Mouse (Mus musculus) kidney, embryonic 15.5 days (tissue): ENCODE measurements at regions not wholly inside any gene's neighbourhood (a gene's known extent, or its start where the extent isn't known, plus 50 kb on each side); places are given as distances from the start of the nearest gene placed in this dataset.

Experiments used
- ATAC-seq: fragments of 200-750 bp; cut with Nextera tagmentation; replicated peaks from 2 replicates; pipeline ENCODE4 v1.8.0; 2017; ENCODE audit warnings: moderate TSS enrichment; ENCODE audit not compliant: low FRiP score
- H3K27ac ChIP-seq: fragments of 300-500 bp; sonication (generic); 2 replicates; pipeline ENCODE4 v1.5.1; 2015; ENCODE audit warnings: mild to moderate bottlenecking, inconsistent platforms
- H3K27me3 ChIP-seq: fragments of 300-500 bp; sonication (generic); 2 replicates; pipeline ENCODE4 v1.6.1; 2015; ENCODE audit warnings: inconsistent platforms
- H3K36me3 ChIP-seq: fragments of 300-500 bp; sonication (generic); 2 replicates; pipeline ENCODE4 v1.6.1; 2015; ENCODE audit warnings: inconsistent platforms
- H3K4me1 ChIP-seq: fragments of 300-500 bp; sonication (generic); 2 replicates; pipeline ENCODE4 v1.6.1; 2015; ENCODE audit warnings: inconsistent platforms
- H3K4me2 ChIP-seq: fragments of 300-500 bp; sonication (generic); 2 replicates; pipeline ENCODE4 v1.6.1; 2015; ENCODE audit warnings: moderate library complexity, mild to moderate bottlenecking, inconsistent platforms
- H3K4me3 ChIP-seq: fragments of 300-500 bp; sonication (generic); replicated peaks from 2 replicates; pipeline ENCODE4 v1.5.1; 2015; ENCODE audit warnings: mild to moderate bottlenecking, inconsistent platforms
- H3K9ac ChIP-seq: fragments of 300-500 bp; sonication (generic); 2 replicates; pipeline ENCODE4 v1.6.1; 2015; ENCODE audit warnings: mild to moderate bottlenecking, inconsistent platforms
- H3K9me3 ChIP-seq: fragments of 300-500 bp; sonication (generic); replicated peaks from 2 replicates; pipeline ENCODE4 v1.6.1; 2016; ENCODE audit warnings: inconsistent platforms
- WGBS: fragments of 180-500 bp; shearing (Covaris S2); methylation state at CpG from one replicate; pipeline ENCODE4 v1.1.7; 2015; ENCODE audit warnings: mixed read lengths; 5-methylcytosine and 5-hydroxymethylcytosine counted together

- 83% methylated on average over 7 of the region's 7 CpGs for WGBS
- Histone ChIP-seq H3K27ac (no peak overlapping the region), H3K36me3 (no peaks in the 10 kb centered on the region)
Observed at GRCm38 (mm10) chr17:84009966-84010365, 162.2 kb upstream of the Haao start.

DNA sequence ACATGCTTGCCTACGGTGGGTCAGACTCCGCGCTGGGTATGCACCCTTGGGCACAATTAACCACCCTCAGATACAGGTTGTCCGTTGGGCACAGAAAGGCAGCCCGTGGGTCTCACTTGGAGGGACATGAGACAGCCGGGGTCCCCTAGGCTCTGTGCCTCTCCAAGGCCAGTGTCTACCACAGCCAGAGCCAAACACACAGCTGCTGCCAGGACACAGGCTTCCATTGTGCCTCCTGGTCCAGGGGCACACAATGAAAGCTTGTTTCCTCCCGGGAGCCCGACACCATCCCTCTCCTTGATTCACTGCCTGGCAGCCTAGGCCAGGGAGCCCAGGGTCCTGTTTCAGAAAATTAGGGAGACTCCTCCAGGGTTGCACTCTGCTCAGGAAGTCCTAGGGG lies 161.4 kb upstream of the Haao start:
- no peak overlapping the region for H3K9ac ChIP-seq
- peak overlapping the region; percentile 58 for H3K27ac ChIP-seq
- H3K4me1 ChIP-seq: peaks cover 28% of the 10 kb centered on the region
- H3K27me3 ChIP-seq: no peaks in the 10 kb centered on the region
- no peak overlapping the region for H3K4me2 ChIP-seq
- ATAC-seq: peak; percentile 29; the same call in 1 of the 2 replicates
- no peak overlapping the region for H3K4me3 ChIP-seq
- 74% methylated on average over 8 of the region's 8 CpGs for WGBS
- no peaks in the 10 kb centered on the region for H3K9me3 ChIP-seq
- no peaks in the 10 kb centered on the region for H3K36me3 ChIP-seq

More at GRCm38 (mm10) chr17:84009966-84010365, 162.2 kb upstream of the Haao start:
- H3K4me2 ChIP-seq: no peak overlapping the region
- no peak overlapping the region for H3K4me3 ChIP-seq
- peaks cover 27% of the 10 kb centered on the region for H3K4me1 ChIP-seq
- no peaks in the 10 kb centered on the region for H3K27me3 ChIP-seq
- no peak for ATAC-seq
- H3K9me3 ChIP-seq: no peaks in the 10 kb centered on the region
- H3K9ac ChIP-seq: no peak overlapping the region

DNA sequence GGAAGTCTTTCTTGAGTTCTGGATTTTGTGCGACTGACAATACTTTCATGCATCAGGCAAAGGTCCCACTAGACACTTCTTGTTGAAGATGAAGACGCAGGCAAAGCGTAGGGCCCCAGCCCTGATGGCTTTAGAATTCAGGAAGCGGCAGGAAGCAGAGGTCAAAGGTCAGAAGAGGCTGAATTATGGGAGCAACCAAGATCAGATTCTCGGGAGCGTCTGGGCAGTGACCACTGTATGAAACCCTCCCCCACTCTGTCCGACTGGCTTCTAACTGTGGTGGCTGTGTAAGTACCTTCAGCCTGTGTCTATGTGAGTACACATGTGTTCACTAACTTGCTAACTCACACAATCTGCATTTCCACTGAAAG lies 160.9 kb upstream of the Haao start:
- Histone ChIP-seq H3K36me3 (no peaks in the 10 kb centered on the region), H3K27me3 (no peaks in the 10 kb centered on the region), H3K4me3 (no peak overlapping the region), H3K9ac (no peak overlapping the region), H3K27ac (peak overlapping the region; percentile 58; the same call in 1 of the 2 replicates), H3K4me2 (no peak overlapping the region), H3K4me1 (peaks cover 31% of the 10 kb centered on the region), H3K9me3 (no peaks in the 10 kb centered on the region)
- no peak for ATAC-seq
- WGBS: 27% methylated on average over 7 of the region's 7 CpGs

DNA sequence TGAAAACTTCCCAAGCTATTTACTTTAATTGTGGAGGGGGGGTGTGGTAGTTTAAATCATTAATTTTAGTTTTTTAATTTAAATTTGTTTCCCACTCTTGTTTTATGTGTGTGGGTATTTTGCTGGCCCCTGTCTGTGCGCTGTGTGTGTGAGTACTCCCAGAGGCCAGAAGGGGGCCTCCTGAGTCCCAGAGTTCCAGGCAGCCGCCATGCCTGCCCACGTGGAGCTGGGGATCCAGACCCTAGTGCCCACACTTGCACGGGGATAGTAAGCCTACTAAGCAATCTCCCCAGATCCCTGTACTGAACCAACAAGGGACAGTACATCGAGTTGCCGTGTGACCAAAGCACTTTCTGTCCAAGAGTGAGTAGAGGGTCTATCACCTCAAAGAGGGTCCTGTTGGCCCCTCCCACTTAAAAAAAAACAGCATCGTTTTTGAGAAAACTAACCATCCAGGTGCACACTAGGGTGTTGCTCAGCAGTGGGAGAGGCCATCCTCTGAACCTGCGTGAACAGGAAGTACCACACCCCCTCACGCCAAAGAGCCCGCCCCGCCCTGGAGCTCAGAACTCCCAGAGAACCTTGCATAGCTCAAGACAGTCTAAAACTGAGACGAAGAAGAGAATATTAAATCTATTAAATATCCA lies 160.4 kb upstream of the Haao start:
- Histone ChIP-seq H3K4me2 (no peak overlapping the region), H3K9ac (no peak overlapping the region), H3K4me3 (no peak overlapping the region), H3K27me3 (no peaks in the 10 kb centered on the region), H3K36me3 (no peaks in the 10 kb centered on the region), H3K4me1 (peaks cover 33% of the 10 kb centered on the region), H3K27ac (0 out of 2 replicates have a peak overlapping the region, but pooled peaks have one; percentile 58), H3K9me3 (no peaks in the 10 kb centered on the region)
- no peak for ATAC-seq
- 83% methylated on average over 12 of the region's 12 CpGs for WGBS

DNA sequence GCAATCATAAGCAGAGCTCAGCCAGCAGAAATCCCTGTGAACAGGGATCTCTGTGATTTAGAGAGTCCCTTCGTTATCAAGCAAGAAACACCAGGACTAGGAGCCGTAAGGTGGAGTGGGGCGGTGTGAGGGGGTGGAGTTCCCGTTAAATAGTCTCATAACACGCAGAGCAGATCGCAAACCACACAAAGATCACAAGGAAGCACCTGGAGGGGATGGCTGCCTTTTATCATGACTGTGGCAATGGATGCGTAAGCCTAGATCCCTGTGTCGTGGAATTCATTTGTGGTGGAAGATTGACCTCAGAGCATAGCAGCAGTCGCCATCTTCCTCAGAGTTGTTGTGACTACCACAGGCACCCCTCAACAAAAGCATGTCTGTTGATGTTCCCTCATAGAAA lies 159.0 kb upstream of the Haao start:
- H3K4me2 ChIP-seq: no peak overlapping the region
- no peaks in the 10 kb centered on the region for H3K27me3 ChIP-seq
- H3K9me3 ChIP-seq: no peaks in the 10 kb centered on the region
- no peaks in the 10 kb centered on the region for H3K36me3 ChIP-seq
- no peak overlapping the region for H3K27ac ChIP-seq
- no peak overlapping the region for H3K4me3 ChIP-seq
- 84% methylated on average over 9 of the region's 9 CpGs for WGBS
- ATAC-seq: no peak
- H3K9ac ChIP-seq: no peak overlapping the region
- H3K4me1 ChIP-seq: peaks cover 33% of the 10 kb centered on the region

DNA sequence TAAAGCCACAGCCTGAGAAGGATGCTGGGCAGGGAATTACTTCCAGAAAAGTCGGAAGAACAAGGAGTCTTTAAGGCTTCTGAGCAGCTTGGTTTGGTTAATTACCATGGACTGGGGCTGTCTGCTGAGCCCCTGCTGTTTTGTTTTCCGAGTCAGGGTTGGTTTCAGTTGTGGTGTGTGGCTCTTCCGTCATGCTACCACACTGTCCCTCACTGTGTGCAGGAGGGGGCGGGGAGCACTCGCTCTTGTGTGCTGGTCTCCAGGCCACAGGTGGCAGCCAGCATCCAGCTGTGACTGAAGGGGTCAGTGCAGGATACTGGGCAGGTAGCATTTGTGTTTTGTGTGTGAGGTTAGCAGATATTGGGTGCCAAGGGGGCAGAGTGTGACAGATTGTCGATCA lies 156.5 kb upstream of the Haao start:
- no peaks in the 10 kb centered on the region for H3K36me3 ChIP-seq
- no peaks in the 10 kb centered on the region for H3K27me3 ChIP-seq
- H3K9me3 ChIP-seq: no peaks in the 10 kb centered on the region
- H3K4me2 ChIP-seq: no peak overlapping the region
- H3K4me3 ChIP-seq: no peak overlapping the region
- 49% methylated on average over 6 of the region's 6 CpGs for WGBS
- H3K4me1 ChIP-seq: peaks cover 42% of the 10 kb centered on the region
- 0 out of 2 replicates have a peak, but pooled peaks have one; percentile 43 for ATAC-seq
- 0 out of 2 replicates have a peak overlapping the region, but pooled peaks have one; percentile 7 for H3K27ac ChIP-seq
- H3K9ac ChIP-seq: no peak overlapping the region

GRCm38 (mm10) chr17:84003489-84004234 lies 155.9 kb upstream of the Haao start:
- Histone ChIP-seq H3K9me3 (no peaks in the 10 kb centered on the region), H3K4me2 (no peak overlapping the region), H3K4me1 (peaks cover 40% of the 10 kb centered on the region), H3K4me3 (no peak overlapping the region), H3K36me3 (no peaks in the 10 kb centered on the region), H3K27me3 (no peaks in the 10 kb centered on the region), H3K9ac (no peak overlapping the region), H3K27ac (0 out of 2 replicates have a peak overlapping the region, but pooled peaks have one; percentile 7)
- ATAC-seq: no peak
- 56% methylated on average over 9 of the region's 9 CpGs for WGBS

DNA sequence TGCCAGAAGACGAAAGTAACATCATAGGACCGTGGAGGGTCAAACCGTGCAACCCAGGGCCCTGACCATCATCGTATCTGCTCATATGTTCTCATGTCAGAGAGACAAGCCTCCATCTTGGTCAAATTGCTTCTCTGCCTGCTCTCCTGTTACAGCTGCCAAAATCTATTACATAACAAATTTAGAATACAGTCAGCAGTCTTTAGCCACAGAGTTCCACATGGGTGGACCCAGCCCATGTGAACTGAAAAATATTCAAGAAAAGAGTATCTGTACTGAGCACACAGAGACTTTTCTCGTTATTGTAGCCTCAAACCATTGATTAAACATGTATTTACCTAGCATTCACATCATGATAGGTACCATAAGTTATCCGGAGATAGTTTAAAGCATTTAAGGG lies 155.2 kb upstream of the Haao start:
- no peak for ATAC-seq
- Histone ChIP-seq H3K27me3 (no peaks in the 10 kb centered on the region), H3K27ac (no peak overlapping the region), H3K9ac (no peak overlapping the region), H3K4me1 (peaks cover 41% of the 10 kb centered on the region), H3K9me3 (no peaks in the 10 kb centered on the region), H3K4me3 (no peak overlapping the region), H3K4me2 (no peak overlapping the region), H3K36me3 (no peaks in the 10 kb centered on the region)
- WGBS: 90% methylated on average over 6 of the region's 6 CpGs

DNA sequence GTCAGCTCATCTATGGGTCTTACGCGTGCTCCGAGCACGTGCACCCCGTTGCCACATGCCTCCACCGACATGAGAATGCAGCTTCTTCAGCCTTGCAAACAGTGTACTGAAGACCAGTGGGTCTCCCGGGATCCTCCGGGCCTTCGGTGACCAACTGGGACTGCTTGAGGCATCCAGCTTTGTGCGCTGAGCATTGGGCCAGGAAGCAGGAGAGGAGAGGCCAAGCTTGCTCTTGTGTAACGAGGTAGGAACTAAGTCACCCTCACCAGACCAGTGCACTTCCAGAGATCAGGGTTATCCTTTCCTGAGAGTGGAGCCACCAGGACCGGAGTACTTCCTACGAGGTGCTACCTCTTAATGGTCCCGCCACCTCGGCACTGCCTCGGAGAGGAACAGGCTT lies 154.6 kb upstream of the Haao start:
- Histone ChIP-seq H3K27me3 (no peaks in the 10 kb centered on the region), H3K4me1 (peaks cover 47% of the 10 kb centered on the region), H3K36me3 (no peaks in the 10 kb centered on the region), H3K4me2 (no peak overlapping the region), H3K9me3 (no peaks in the 10 kb centered on the region), H3K27ac (no peak overlapping the region), H3K9ac (no peak overlapping the region), H3K4me3 (no peak overlapping the region)
- WGBS: 94% methylated on average over 16 of the region's 16 CpGs
- ATAC-seq: no peak

GRCm38 (mm10) chr17:84000115-84000514 lies 152.4 kb upstream of the Haao start:
- H3K4me2 ChIP-seq: no peak overlapping the region
- H3K27ac ChIP-seq: peak overlapping the region; percentile 87
- H3K27me3 ChIP-seq: no peaks in the 10 kb centered on the region
- no peaks in the 10 kb centered on the region for H3K36me3 ChIP-seq
- H3K4me3 ChIP-seq: no peak overlapping the region
- peaks cover 47% of the 10 kb centered on the region for H3K4me1 ChIP-seq
- WGBS: 49% methylated on average over 6 of the region's 6 CpGs
- peak; percentile 22; the same call in 1 of the 2 replicates for ATAC-seq
- H3K9ac ChIP-seq: no peak overlapping the region
- H3K9me3 ChIP-seq: no peaks in the 10 kb centered on the region

DNA sequence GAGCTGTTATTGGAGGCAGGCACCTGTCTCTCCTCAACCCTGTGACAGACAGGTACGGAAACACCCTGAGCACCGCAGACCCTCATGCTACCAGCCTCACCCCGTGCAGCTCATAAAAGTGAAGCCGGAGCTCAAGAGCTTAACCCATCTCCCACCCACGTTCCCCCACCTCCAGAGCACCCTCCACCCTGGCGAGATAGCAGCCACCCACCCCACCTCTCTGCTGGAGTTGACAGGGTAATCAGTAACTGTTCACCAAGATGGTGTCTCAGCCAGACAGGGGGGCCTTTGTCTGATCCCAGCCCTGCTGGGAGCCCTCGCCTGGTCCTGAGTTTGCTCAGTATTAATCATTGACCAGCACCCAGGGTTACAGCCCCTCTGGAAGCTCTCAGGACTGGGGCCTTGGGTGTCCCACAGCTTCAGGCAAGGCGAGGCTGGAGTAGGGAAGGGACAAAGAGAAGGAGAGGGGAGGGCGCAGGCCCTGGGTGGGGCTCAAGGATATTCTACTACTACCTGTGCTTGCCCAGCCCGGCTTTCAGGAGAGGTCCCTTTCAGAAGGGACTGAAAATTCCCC lies 151.3 kb upstream of the Haao start:
- Histone ChIP-seq H3K27me3 (no peaks in the 10 kb centered on the region), H3K4me1 (peaks cover 36% of the 10 kb centered on the region), H3K4me2 (peak overlapping the region; percentile 31; the same call in 1 of the 2 replicates), H3K9ac (no peak overlapping the region), H3K27ac (peak overlapping the region; percentile 87), H3K36me3 (no peaks in the 10 kb centered on the region), H3K4me3 (no peak overlapping the region), H3K9me3 (no peaks in the 10 kb centered on the region)
- peak; percentile 91 for ATAC-seq
- WGBS: 49% methylated on average over 10 of the region's 10 CpGs

- no peak overlapping the region for H3K4me2 ChIP-seq
- no peaks in the 10 kb centered on the region for H3K9me3 ChIP-seq
- H3K4me3 ChIP-seq: no peak overlapping the region
- 86% methylated on average over 7 of the region's 7 CpGs for WGBS
- no peak overlapping the region for H3K9ac ChIP-seq
- no peak for ATAC-seq
- peak overlapping the region; percentile 87 for H3K27ac ChIP-seq
- no peaks in the 10 kb centered on the region for H3K27me3 ChIP-seq
- H3K36me3 ChIP-seq: no peaks in the 10 kb centered on the region
- H3K4me1 ChIP-seq: peaks cover 31% of the 10 kb centered on the region
Observed at GRCm38 (mm10) chr17:83998341-83998740, 150.6 kb upstream of the Haao start.
